Mouse (Mus musculus) cerebellum, adult 8-10 months (tissue): ENCODE results near the gene Gpc5.

Experiments
- DNase-seq: peaks from one replicate; pipeline ENCODE4 v3.0.0; 2022

Gene Gpc5

GRCm38 (mm10) chr14:115107467-115107866, 15.5 kb downstream of the Gpc5 start:
- no peak for DNase-seq

GRCm38 (mm10) chr14:115118626-115119025, 26.6 kb downstream of the Gpc5 start:
- no peak for DNase-seq

GRCm38 (mm10) chr14:115148821-115149220, 56.8 kb downstream of the Gpc5 start:
- DNase-seq: no peak

- no peak for DNase-seq
These were observed 64.6 kb downstream of the Gpc5 start for GRCm38 (mm10) chr14:115156597-115156996.

GRCm38 (mm10) chr14:115177322-115177836, 85.4 kb downstream of the Gpc5 start:
- no peak for DNase-seq

- DNase-seq: no peak
These were observed 87.9 kb downstream of the Gpc5 start for GRCm38 (mm10) chr14:115179925-115180324.

GRCm38 (mm10) chr14:115188256-115188655, 96.2 kb downstream of the Gpc5 start:
- no peak for DNase-seq

- DNase-seq: no peak
These were observed 136.1 kb downstream of the Gpc5 start for GRCm38 (mm10) chr14:115228075-115228474.

GRCm38 (mm10) chr14:115236387-115236786, 144.4 kb downstream of the Gpc5 start:
- DNase-seq: no peak

GRCm38 (mm10) chr14:115240621-115241373, 148.8 kb downstream of the Gpc5 start:
- no peak for DNase-seq

- DNase-seq: no peak
These were observed 158.5 kb downstream of the Gpc5 start for GRCm38 (mm10) chr14:115250537-115250936.

- DNase-seq: no peak
These were observed 159.8 kb downstream of the Gpc5 start for GRCm38 (mm10) chr14:115251791-115252190.

- no peak for DNase-seq
These were observed 161.1 kb downstream of the Gpc5 start for GRCm38 (mm10) chr14:115253155-115253554.

- DNase-seq: no peak
These were observed 161.7 kb downstream of the Gpc5 start for GRCm38 (mm10) chr14:115253685-115254084.

- DNase-seq: no peak
These were observed 177.8 kb downstream of the Gpc5 start for GRCm38 (mm10) chr14:115269703-115270402.

GRCm38 (mm10) chr14:115270445-115270844, 178.4 kb downstream of the Gpc5 start:
- DNase-seq: no peak

GRCm38 (mm10) chr14:115282782-115283181, 190.8 kb downstream of the Gpc5 start:
- no peak for DNase-seq

- DNase-seq: no peak
These were observed 232.2 kb downstream of the Gpc5 start for GRCm38 (mm10) chr14:115324247-115324646.

- no peak for DNase-seq
These were observed 234.4 kb downstream of the Gpc5 start for GRCm38 (mm10) chr14:115326426-115326825.

- no peak for DNase-seq
These were observed 247.1 kb downstream of the Gpc5 start for GRCm38 (mm10) chr14:115339084-115339483.

GRCm38 (mm10) chr14:115342597-115342996, 250.6 kb downstream of the Gpc5 start:
- DNase-seq: no peak

GRCm38 (mm10) chr14:115349448-115349847, 257.4 kb downstream of the Gpc5 start:
- no peak for DNase-seq

- no peak for DNase-seq
These were observed 273.4 kb downstream of the Gpc5 start for GRCm38 (mm10) chr14:115365320-115365935.
